Mouse (Mus musculus): Measurements from ENCODE around the gene Anp32e. TPM values are rescaled to one million over a fixed set of nuclear protein-coding genes. Genes with fewer than 3 reads are reported as not detected.
"Not testable (repeated sequence)": the region's sequence is repeated elsewhere in the genome, so short reads cannot be mapped to it uniquely, and the experiment has no call there.

Gene Anp32e
- total RNA-seq, 2 experiments from 2014 or later, result 95.6 to 107 TPM

DNA sequence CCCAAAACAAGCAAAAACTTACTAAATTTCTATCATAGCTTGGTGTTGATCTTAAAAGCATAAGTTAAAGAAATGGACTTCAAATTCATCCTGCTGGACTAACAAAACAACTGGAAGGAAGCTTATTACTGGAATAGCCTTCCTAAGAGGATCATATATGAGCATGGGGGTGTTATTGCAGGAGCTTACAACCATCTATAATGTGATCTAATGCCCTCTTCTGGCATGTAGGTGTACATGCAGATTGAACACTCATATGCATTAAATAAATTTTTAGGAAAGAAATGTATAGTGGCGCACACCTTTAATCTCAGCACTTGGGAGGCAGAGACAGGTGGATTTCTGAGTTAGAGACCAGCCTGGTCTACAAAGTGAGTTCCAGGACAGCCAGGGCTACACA, 30.8 kb downstream of the Anp32e start:
- intact Hi-C loops (cut with DNase I), result loop anchor here (5.0 to 10.0 kb wide), 2 partner anchors 98 to 185 kb away; no protein-coding TSS in a partner anchor
- DNase-seq (ENCODE audit: low spot score in 2 of 2), result no peak

- not testable (repeated sequence) for DNase-seq (ENCODE audit: low spot score in 2 of 2)
- intact Hi-C loops (cut with DNase I), result loop anchor here (10.0 kb wide), 1 partner anchor 183 kb away; no protein-coding TSS in a partner anchor
Measured at GRCm38 (mm10) chr3:95962182-95962581, 33.1 kb downstream of the Anp32e start.

DNA sequence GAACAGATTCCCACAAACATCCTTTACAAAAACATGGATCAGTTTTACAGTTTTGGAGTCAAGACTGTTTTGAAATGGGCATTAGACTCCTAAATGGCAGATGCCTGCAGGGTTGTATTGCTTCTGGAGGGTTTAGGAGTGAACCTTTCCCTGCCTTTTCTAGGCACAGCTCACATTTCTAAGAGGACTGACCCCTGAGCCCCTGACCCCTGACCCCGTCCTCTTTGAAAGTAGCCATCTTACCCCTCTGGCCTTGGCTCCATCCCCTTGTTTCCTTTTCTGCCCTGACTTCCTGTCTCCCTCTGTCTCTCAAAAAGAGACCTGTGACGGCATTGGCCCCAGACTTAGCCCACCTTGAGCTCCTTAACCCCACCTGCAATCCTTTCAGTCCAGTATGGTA, 34.2 kb downstream of the Anp32e start:
- DNase-seq (ENCODE audit: low spot score in 2 of 2), result no peak
- intact Hi-C loops (cut with DNase I), result loop anchor here (10.0 kb wide), 1 partner anchor 182 kb away; no protein-coding TSS in a partner anchor

DNA sequence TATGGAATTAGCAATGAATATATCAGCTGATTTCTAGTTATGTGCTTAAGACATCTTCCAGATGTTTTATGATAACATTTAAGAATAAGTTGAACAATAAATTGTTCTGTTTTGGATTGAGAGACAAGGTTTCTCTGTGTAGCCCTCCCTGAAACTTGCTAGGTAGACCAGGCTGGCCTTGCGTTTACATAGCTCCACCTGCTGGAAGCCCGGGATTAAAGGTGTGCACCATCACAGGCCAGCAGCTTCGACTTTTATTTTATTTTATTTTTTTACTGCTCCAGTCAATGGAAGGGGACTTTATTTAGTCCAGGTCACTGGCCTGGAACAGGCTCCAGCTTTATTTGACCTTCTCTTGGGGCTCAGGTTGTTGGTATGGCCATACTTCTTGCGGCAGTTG, 34.6 kb downstream of the Anp32e start:
- intact Hi-C loops (cut with DNase I), result loop anchor here (10.0 kb wide), 1 partner anchor 181 kb away; no protein-coding TSS in a partner anchor
- peak in 1 of 2 experiments; percentile 42 for DNase-seq (ENCODE audit: low spot score in 2 of 2)

GRCm38 (mm10) chr3:95965518-95966451, 36.7 kb downstream of the Anp32e start:
- no peak for DNase-seq (ENCODE audit: low spot score in 2 of 2)
- intact Hi-C loops (cut with DNase I), result loop anchor here (1.0 to 10.0 kb wide), 2 partner anchors 87 to 179 kb away; no protein-coding TSS in a partner anchor

DNA sequence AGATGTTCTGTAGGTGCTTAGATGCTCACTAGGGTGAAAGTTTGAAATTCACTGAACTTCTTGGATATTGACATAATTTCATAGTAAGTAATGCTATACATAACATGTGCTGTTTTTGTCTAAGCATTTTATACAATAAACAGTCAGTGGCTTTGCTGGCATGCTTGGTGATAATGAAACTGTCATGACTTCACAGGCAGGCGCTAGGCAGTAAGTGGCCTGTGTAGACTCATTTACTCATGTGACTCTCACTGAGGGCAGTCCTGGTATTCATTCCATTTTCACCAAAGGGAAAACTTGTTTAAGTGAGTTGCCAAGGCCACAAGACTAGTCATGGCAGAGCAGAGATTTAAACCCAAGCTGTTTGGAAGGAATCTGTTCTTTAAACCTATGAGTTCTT, 40.2 kb downstream of the Anp32e start:
- DNase-seq (ENCODE audit: low spot score in 2 of 2), result no peak
- intact Hi-C loops (cut with DNase I), result loop anchor here (10.0 kb wide), 1 partner anchor 176 kb away; no protein-coding TSS in a partner anchor

GRCm38 (mm10) chr3:95970661-95971060, 41.6 kb downstream of the Anp32e start:
- intact Hi-C loops (cut with DNase I); DNase-seq (ENCODE audit: low spot score in 2 of 2): not testable (repeated sequence)

DNA sequence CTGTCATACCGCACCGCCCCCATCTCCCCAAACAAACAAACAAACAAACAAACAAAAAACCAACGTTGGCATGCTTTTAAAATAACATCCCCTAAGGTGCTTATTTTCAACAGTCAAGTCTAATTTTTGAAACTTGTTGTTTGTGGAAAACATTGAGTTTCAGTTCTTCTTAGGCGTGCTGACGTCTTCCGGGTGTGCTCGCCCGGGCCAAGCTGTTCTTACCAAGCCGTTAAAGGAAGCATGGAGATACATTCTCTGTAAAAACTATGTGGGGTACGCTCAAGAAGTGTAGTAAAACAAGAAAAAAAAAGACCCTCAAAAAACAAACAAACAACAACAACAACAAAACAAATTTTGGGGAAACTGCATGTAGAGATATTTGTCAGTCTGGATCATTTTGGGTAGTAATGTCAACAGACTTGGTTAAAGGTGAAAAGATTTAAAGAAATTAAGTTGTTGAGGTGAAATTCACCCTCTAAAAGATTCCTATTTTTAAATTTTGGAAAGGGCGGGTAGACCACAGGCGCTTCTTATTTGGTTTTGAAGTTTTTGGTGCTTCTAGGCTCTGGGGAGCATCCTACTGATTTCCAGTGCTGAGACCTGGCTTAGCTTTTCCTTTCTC, 43.3 kb downstream of the Anp32e start:
- intact Hi-C loops (cut with DNase I), result no loop called here
- no peak for DNase-seq (ENCODE audit: low spot score in 2 of 2)

GRCm38 (mm10) chr3:95972873-95973634, 44.0 kb downstream of the Anp32e start:
- intact Hi-C loops (cut with DNase I), result no loop called here
- DNase-seq (ENCODE audit: low spot score in 2 of 2), result peak; percentile 51 to 55

DNA sequence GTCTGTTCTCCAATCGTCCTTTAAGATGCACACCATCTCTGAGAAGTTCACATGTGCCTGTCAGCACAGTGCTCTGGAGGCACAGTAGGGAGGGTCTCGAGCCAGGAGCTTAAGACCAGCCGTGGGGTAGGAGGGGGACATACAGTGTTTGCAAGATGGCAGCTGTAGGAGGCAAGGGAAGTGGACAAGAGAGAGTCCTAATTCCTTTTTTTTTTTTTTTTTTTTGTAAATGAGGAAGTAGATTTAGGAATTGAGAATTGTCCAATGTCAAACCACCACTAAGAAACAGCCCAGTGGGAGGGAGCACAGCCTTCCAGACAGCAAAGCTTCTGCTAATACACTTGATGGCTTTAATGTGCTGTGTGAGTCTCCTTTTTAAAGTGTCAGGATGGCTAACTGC, 48.0 kb downstream of the Anp32e start:
- intact Hi-C loops (cut with DNase I), result no loop called here
- DNase-seq (ENCODE audit: low spot score in 2 of 2), result no peak

- DNase-seq (ENCODE audit: low spot score in 2 of 2); intact Hi-C loops (cut with DNase I): not testable (repeated sequence)
Measured at GRCm38 (mm10) chr3:95977587-95977986, 48.5 kb downstream of the Anp32e start.

GRCm38 (mm10) chr3:95978265-95978664, 49.2 kb downstream of the Anp32e start:
- DNase-seq (ENCODE audit: low spot score in 2 of 2), result no peak
- intact Hi-C loops (cut with DNase I), result no loop called here

GRCm38 (mm10) chr3:95980276-95980970, 51.4 kb downstream of the Anp32e start:
- intact Hi-C loops (cut with DNase I), result no loop called here
- DNase-seq (ENCODE audit: low spot score in 2 of 2), result no peak

DNA sequence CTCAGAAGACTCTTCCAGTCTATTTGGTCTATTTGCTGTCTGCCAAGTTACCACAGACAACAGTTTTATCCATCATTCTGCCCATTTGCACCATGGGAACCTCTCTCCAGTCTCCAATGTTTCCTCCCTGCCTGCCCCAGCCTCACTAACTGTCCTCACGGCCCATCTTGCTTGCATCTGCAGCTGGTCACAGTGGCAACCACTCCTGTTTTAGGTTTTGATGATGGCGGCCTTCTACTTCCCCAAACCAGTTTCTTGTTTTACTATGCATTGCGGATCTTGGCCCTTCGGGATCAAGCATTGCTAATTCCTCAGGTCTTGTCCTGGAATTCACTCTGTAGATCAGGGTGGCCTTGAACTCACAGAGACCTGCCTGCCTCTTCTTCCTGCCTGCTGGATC, 53.1 kb downstream of the Anp32e start:
- intact Hi-C loops (cut with DNase I), result no loop called here
- no peak for DNase-seq (ENCODE audit: low spot score in 2 of 2)

- intact Hi-C loops (cut with DNase I), result no loop called here
- DNase-seq (ENCODE audit: low spot score in 2 of 2), result peak; percentile 70 to 88
Measured at GRCm38 (mm10) chr3:95985209-95986000, 56.4 kb downstream of the Anp32e start.

DNA sequence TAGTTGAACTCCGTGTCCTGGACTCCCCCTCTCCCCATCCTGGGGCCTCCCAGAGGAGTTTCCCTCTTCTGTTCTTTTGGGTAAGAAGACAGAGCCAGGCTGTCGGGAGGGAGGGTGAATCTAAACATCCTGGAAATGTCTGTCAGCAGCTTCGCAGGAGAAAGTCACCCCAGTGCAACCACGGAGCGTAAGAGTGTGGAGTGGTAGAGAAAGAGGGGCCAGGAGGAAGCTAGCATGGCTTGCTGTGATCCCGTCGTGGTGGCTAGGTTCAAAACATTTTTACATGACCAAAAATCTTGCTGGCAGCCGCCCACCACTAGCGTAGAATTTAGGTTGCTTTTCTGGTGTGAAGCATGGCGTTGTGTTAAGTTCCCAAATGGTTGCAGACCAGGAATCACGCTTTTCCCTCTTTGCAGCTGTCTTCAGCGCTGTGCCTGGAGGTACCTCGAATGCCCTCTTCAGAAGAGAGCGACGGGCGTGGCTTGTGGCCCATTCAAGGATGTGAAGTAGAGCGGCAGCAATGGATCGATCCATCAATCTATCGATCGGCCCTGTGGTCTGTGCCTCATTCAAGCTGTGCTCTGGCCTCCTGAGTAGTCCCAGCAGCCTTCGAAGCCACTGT, 57.1 kb downstream of the Anp32e start:
- peak; percentile 70 to 91 for DNase-seq (ENCODE audit: low spot score in 2 of 2)
- intact Hi-C loops (cut with DNase I), result no loop called here

DNA sequence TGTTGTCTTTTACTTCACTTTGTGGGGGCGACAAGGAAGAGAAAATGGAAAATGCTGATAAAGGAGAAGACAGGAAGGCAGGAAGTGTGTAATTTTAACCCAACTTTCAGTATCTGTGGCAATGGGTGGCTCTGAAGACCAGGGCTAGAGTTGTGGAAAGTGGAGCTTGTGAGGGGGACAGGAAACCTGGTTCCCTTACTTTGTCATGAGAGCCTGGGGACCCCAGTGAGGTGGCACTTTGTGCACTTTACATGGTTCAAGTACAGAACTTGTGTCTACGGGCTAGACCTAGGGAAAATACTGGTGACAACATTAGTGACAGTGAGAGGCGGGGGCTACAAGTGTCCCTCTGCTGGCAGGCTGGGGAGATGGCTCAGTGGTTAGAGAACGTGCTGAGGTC, 57.9 kb downstream of the Anp32e start:
- intact Hi-C loops (cut with DNase I), result no loop called here
- no peak for DNase-seq (ENCODE audit: low spot score in 2 of 2)

All from left cerebral cortex, postnatal 14 days (tissue).